Mouse (Mus musculus): ENCODE results near the gene Ppp1r1c.
"Not testable (repeated sequence)": the region's sequence is repeated elsewhere in the genome, so short reads cannot be mapped to it uniquely, and the experiment has no call there.

The Ppp1r1c gene

DNA sequence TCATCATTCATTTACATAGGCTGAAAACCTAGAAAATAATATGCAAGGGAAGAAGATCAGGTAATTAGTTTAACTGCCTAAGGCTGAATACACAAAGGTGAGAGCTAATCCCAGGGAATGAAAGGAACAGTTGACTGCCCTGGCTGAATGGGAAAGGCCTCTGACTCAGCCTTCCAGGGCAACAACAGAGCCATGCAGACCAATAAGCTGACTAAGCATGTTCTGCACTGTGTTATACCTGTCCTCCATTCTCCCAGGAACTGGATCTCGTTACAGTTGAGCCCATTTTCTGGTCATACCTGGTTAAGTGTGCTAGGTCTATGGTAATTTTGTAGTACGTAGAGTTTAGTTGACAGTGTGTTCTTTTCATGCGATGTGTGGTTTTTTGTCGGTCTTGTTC is 36.6 kb downstream of the Ppp1r1c start:
- no peak for DNase-seq

GRCm38 (mm10) chr2:79751685-79752084 is 44.1 kb downstream of the Ppp1r1c start:
- DNase-seq, result no peak

DNA sequence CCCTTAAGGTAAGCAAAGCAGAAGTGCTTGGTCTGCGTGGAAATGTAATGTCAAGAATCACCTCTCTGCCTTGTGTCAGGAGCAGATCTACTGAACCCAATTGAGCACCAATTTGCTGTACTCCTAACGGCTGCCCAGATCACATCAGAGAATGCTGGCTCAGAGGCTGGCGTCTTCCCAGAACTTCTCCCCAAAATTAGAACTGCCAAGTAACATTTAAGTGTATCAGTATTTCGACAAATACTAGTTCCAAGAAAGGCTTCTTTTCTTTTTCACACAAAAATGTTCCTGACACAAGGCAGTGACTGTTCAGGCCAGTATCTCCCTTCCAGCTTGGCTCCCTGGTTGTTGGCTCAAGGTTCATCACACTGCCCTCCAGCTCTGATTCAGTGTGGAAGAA is 52.4 kb downstream of the Ppp1r1c start:
- DNase-seq, result no peak

DNA sequence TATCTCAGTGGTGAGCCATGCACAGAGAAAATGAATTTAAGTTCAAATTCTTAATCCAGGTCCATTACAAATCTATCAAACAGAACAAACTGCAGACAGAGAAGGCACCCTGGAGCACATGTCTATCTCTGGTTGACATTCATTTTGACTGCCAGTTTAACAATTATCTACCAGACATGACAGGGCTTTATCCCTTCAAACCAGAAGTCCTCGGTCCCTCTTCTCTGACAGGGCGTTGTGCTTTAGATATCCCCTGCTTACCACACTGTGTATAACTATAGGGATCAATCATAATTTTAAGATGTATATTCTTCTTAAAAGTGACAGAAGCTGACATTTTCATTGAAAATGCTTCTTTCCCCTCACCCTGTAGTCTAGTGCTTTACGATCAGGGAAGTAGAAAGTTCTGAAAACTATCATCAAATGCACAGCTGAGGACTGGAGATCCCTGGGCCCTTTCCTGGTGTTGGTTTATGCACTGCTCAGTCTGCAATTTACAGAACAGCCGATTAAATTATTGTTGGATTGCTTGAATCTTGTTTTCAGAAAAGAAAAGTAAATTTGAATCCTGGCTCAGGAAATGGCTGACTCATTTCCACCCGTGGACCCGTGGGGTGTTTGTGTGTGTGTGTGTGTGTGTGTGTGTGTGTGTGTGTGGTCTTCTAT is 55.3 kb downstream of the Ppp1r1c start:
- no peak for DNase-seq

GRCm38 (mm10) chr2:79765032-79765431 is 57.5 kb downstream of the Ppp1r1c start:
- DNase-seq, result no peak

GRCm38 (mm10) chr2:79765723-79766122 is 58.1 kb downstream of the Ppp1r1c start:
- no peak for DNase-seq

DNA sequence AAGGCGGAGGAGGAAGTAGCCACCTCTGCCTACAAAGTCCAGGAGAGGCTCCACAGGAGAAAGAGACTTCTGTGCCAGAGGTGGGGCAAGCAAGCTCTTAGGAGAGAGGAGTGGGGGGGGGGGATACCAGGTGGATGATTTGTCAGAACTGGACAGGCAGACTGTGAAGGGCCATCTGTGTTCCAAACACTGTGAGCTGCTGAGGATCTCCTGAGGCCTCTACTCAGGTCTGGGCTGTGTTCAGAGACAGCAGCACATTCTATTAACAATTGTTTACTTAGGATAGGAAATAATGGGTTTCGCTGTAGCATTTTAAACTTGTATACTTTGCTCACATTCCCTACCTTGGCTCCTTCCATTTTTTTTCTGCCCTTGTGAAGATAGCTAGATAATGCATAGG is 61.0 kb downstream of the Ppp1r1c start:
- no peak for DNase-seq

GRCm38 (mm10) chr2:79770307-79770706 is 62.7 kb downstream of the Ppp1r1c start:
- DNase-seq, result no peak

GRCm38 (mm10) chr2:79774372-79774771 is 66.8 kb downstream of the Ppp1r1c start:
- peak; percentile 16 to 67 for DNase-seq

DNA sequence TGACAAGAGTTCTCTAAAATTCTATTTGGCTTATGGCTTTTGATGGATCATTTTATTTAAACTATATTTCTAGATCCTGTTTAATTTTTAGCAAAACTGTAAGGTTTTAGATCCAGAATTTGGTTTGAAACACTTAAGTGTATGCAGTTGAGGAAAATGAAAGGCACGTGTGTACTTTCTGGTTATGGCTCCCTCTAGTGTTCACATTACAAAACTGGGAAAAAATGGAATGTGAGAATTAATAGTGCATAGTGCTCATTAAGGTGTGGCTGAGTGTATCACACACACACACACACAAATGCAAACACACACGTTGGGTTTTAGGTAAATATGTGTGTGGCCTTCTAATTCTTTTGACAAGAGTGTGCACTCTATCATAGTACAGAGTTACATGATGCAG is 70.2 kb downstream of the Ppp1r1c start:
- DNase-seq, result no peak

GRCm38 (mm10) chr2:79780772-79781171 is 73.2 kb downstream of the Ppp1r1c start:
- no peak for DNase-seq

DNA sequence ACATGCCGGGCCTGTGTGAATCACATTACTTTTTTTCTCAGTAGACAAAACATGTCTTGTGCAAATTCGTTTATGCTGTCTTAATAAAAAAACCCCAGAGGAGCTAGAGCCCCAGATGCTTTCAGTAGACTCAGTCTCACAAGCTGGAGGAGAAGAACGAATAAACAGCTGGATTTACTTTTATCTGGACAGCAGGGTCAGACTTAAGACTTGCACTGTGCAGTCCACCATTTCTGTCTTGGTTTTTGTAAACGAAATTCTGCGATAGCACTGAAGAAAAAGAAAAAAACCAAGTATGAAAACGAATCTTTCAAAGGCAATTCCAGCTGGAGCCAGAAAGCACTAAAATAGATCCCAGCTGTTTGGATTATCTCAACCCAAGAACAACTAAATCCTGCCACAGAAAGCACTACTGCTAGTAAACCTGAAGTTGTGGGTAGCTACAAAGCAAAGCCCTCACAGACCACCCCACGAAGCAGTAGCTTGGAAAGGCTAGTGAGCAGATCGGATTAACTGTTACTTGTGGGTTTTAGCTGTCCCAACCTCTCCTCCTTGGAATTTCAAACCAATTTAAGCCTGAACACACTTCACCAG is 78.1 kb downstream of the Ppp1r1c start:
- no peak for DNase-seq

GRCm38 (mm10) chr2:79786467-79786866 is 78.9 kb downstream of the Ppp1r1c start:
- DNase-seq, result no peak

DNA sequence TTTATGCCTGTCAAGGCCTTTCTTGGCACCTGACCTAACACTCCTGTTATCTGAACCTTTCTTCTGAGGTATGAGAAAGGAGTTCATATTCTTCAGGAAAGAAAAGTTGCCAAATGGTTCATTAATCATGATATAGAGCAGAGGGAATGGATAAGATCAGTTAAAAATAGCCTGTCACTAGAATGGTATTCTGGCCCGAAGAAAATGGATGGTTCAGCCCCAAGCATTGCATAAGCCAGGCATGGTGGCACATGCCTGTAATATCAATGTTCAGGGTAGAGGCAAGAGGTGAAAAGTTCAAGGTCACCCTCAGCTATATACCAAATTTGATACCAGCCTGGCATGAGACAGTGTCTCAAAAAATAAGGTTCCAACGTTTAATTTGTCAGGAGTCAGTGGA is 85.6 kb downstream of the Ppp1r1c start:
- DNase-seq, result no peak

DNA sequence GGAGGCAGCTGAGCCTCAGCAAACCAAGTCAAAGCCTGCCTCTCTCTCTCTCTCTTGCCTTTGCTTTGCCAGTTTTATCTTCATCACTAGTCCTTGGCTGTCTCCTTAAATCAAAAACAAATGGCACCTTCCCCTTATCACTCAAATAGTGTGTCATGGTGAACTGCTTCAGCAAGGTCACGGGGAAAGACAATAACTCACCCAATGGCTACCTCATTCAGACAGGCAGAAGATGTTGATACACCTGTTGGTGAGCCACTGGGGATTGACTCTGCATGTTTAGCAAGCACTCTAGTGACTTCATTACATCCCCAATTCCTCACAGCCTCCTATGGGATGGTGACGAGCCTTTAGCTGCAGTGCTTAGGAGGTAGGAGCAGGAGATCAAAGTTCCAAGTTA is 89.9 kb downstream of the Ppp1r1c start:
- DNase-seq, result no peak

DNA sequence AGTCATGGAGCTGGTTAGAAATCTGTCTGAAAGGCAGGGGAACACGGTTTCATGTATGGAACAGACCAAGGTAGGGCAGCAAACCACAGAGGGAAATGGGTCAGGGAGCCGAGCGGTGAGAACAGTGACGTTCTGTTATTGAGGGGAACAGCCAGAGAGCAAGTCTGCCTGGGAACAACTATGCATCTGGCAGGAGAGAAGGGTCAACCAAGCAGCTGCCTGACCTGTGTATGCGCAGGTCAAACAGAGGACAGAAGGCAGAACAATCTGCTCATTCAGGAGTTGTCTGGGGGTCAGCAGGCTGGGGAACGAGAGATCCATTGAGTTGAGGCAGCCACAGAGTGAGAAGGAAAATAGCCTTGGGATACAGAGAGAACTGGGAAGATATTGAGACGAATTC is 91.0 kb downstream of the Ppp1r1c start:
- no peak for DNase-seq

GRCm38 (mm10) chr2:79815708-79816484 is 108.3 kb downstream of the Ppp1r1c start:
- DNase-seq, result no peak

GRCm38 (mm10) chr2:79819543-79819942 is 112.0 kb downstream of the Ppp1r1c start:
- no peak for DNase-seq

GRCm38 (mm10) chr2:79825853-79826252 is 118.3 kb downstream of the Ppp1r1c start:
- no peak for DNase-seq

- no peak for DNase-seq
Measured at GRCm38 (mm10) chr2:79839090-79839489, 131.5 kb downstream of the Ppp1r1c start.

DNA sequence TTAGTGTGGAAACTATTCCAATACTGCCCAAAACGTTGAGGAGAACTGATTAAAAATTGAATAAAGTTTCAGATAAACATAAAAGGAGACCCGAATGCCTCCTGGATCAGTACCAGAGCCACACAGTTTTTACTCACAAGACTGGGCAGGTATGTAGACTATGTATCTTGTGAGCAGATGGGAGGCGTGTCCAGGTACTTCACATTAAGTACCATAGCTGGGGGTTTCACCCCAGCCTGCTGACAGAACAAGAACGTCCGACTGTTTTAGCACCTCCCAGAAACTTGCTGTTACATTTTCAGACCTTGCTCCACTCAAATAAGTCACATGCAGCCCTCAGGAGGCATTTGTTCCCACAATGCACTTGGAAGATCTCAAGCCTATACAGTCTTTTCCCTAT is 131.9 kb downstream of the Ppp1r1c start:
- DNase-seq, result no peak

- not testable (repeated sequence) for DNase-seq
Measured at GRCm38 (mm10) chr2:79847396-79847795, 139.8 kb downstream of the Ppp1r1c start.

DNA sequence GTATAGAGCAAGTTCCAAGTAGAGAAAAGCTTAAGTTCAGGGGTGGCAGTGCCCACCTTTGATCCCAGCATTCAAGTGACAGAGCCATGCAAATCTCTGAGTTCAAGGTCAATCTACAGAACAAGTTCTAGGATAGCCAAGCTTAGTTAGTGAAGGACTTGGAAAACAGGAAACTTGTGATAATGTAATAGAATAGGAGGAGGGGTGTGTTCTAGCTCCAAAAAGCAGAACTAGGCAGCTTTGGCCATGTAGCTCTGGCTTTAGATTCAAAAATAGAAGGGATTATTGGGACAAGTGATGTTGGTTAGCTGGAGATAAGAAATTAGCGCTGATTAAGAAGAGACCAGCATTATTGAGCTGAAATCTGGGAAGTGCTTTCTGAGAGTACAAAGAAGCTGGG is 149.3 kb downstream of the Ppp1r1c start:
- DNase-seq, result no peak
